Mouse (Mus musculus) megakaryocyte-erythroid progenitor cell, adult 5-6 weeks (primary cell): ENCODE measurements around the gene Csrnp2. TPM values are rescaled to one million over a fixed set of nuclear protein-coding genes. Genes with fewer than 3 reads are reported as not detected.

Experiments used
- ATAC-seq: replicated peaks from 2 replicates; pipeline ENCODE4 v1.8.0; 2016; ENCODE audit warnings: mild to moderate bottlenecking, inconsistent platforms; ENCODE audit not compliant: severe bottlenecking, poor library complexity, low FRiP score, low TSS enrichment
- total RNA-seq, 2 experiments: library from RNA; stranded (forward) in 1 of 2; stranded (reverse) in 1 of 2; fragments of 200-1000, 215-1000 nt in 1 of 2; fragments of >200 nt in 1 of 2; fragmentation: Nextera tagmentation in 1 of 2; gene quantifications; 2 replicates each; pipeline ENCODE4 v1.2.3; 2014 to 2017

The Csrnp2 gene
- total RNA-seq, 2 experiments from 2014 or later: 1.9 to 2.2 TPM

- no peak for ATAC-seq
These were observed 46.7 kb downstream of the Csrnp2 start for GRCm38 (mm10) chr15:100448572-100448971.

- ATAC-seq: no peak
These were observed 48.4 kb downstream of the Csrnp2 start for GRCm38 (mm10) chr15:100446887-100447286.

GRCm38 (mm10) chr15:100443126-100443922 lies 52.0 kb downstream of the Csrnp2 start:
- ATAC-seq: peak; percentile 97

- no peak for ATAC-seq
These were observed 58.8 kb downstream of the Csrnp2 start for GRCm38 (mm10) chr15:100436518-100436917.

- ATAC-seq: no peak
These were observed 59.2 kb downstream of the Csrnp2 start for GRCm38 (mm10) chr15:100436112-100436511.

GRCm38 (mm10) chr15:100433234-100433633 lies 62.1 kb downstream of the Csrnp2 start:
- ATAC-seq: peak; percentile 53

- no peak for ATAC-seq
These were observed 65.2 kb downstream of the Csrnp2 start for GRCm38 (mm10) chr15:100429959-100430565.

Other genes starting within 250 kb of the Csrnp2 start
- gene Tmprss12, start 214.7 kb downstream of the Csrnp2 start, total RNA-seq (2014; fragmentation: Nextera tagmentation): not detected in 2 replicates
- not detected in 2 replicates for gene Tmprss12, start 214.7 kb downstream of the Csrnp2 start, total RNA-seq (2017)
- 38.9 and 45.1 TPM in 2 replicates for gene Mettl7a1, start 191.3 kb downstream of the Csrnp2 start, total RNA-seq (2014; fragmentation: Nextera tagmentation)
- gene Mettl7a1, start 191.3 kb downstream of the Csrnp2 start, total RNA-seq (2017): 65.6 and 68.2 TPM in 2 replicates
- 0.26 TPM in 1 of 2 replicates, not detected in the other for gene Mettl7a3, start 160.6 kb downstream of the Csrnp2 start, total RNA-seq (2014; fragmentation: Nextera tagmentation)
- 1.7 TPM in 1 of 2 replicates, not detected in the other for gene Mettl7a3, start 160.6 kb downstream of the Csrnp2 start, total RNA-seq (2017)
- gene Methig1, start 142.3 kb downstream of the Csrnp2 start, total RNA-seq (2014; fragmentation: Nextera tagmentation): not detected in 2 replicates
- not detected in 2 replicates for gene Methig1, start 142.3 kb downstream of the Csrnp2 start, total RNA-seq (2017)
- gene Mettl7a2, start 142.3 kb downstream of the Csrnp2 start, total RNA-seq (2014; fragmentation: Nextera tagmentation): not detected in 2 replicates
- gene Mettl7a2, start 142.3 kb downstream of the Csrnp2 start, total RNA-seq (2017): not detected in 2 replicates
- gene Higd1c, start 130.9 kb downstream of the Csrnp2 start, total RNA-seq (2014; fragmentation: Nextera tagmentation): not detected in 2 replicates
- not detected in 2 replicates for gene Higd1c, start 130.9 kb downstream of the Csrnp2 start, total RNA-seq (2017)
- gene Gm5475, start 73.3 kb downstream of the Csrnp2 start, total RNA-seq (2014; fragmentation: Nextera tagmentation): not detected in 2 replicates
- not detected in 2 replicates for gene Gm5475, start 73.3 kb downstream of the Csrnp2 start, total RNA-seq (2017)
- 67.0 and 82.9 TPM in 2 replicates for gene Slc11a2, start 70.4 kb downstream of the Csrnp2 start, total RNA-seq (2014; fragmentation: Nextera tagmentation)
- 29.2 and 32.5 TPM in 2 replicates for gene Slc11a2, start 70.4 kb downstream of the Csrnp2 start, total RNA-seq (2017)
- 42.9 and 43.9 TPM in 2 replicates for gene Letmd1, start 26.5 kb downstream of the Csrnp2 start, total RNA-seq (2014; fragmentation: Nextera tagmentation)
- gene Letmd1, start 26.5 kb downstream of the Csrnp2 start, total RNA-seq (2017): 19.5 and 23.3 TPM in 2 replicates
- gene Tfcp2, start 56.5 kb upstream of the Csrnp2 start, total RNA-seq (2014; fragmentation: Nextera tagmentation): 14.0 and 21.7 TPM in 2 replicates
- gene Tfcp2, start 56.5 kb upstream of the Csrnp2 start, total RNA-seq (2017): 18.5 and 33.1 TPM in 2 replicates
- 0.96 and 1.2 TPM in 2 replicates for gene Pou6f1, start 104.5 kb upstream of the Csrnp2 start, total RNA-seq (2014; fragmentation: Nextera tagmentation)
- not detected in 2 replicates for gene Pou6f1, start 104.5 kb upstream of the Csrnp2 start, total RNA-seq (2017)
- gene Dazap2, start 119.9 kb upstream of the Csrnp2 start, total RNA-seq (2014; fragmentation: Nextera tagmentation): 208 and 229 TPM in 2 replicates
- 148 and 159 TPM in 2 replicates for gene Dazap2, start 119.9 kb upstream of the Csrnp2 start, total RNA-seq (2017)
- 3.3 and 4.4 TPM in 2 replicates for gene Smagp, start 141.5 kb upstream of the Csrnp2 start, total RNA-seq (2014; fragmentation: Nextera tagmentation)
- 4.8 TPM in 1 of 2 replicates, not detected in the other for gene Smagp, start 141.5 kb upstream of the Csrnp2 start, total RNA-seq (2017)
- gene Bin2, start 174.1 kb upstream of the Csrnp2 start, total RNA-seq (2014; fragmentation: Nextera tagmentation): 33.2 and 37.0 TPM in 2 replicates
- 57.3 and 57.4 TPM in 2 replicates for gene Bin2, start 174.1 kb upstream of the Csrnp2 start, total RNA-seq (2017)
- gene Cela1, start 192.4 kb upstream of the Csrnp2 start, total RNA-seq (2014; fragmentation: Nextera tagmentation): 124 and 168 TPM in 2 replicates
- 87.7 and 112 TPM in 2 replicates for gene Cela1, start 192.4 kb upstream of the Csrnp2 start, total RNA-seq (2017)
- gene Galnt6, start 233.9 kb upstream of the Csrnp2 start, total RNA-seq (2014; fragmentation: Nextera tagmentation): 22.4 and 22.6 TPM in 2 replicates
- 26.6 and 39.5 TPM in 2 replicates for gene Galnt6, start 233.9 kb upstream of the Csrnp2 start, total RNA-seq (2017)